Mouse (Mus musculus) brain, embryonic 14.5 days (tissue): ENCODE results near the gene Dcakd.

Experiments
- CTCF ChIP-seq: fragments of 200-500 bp; IDR thresholded peaks from 2 replicates; pipeline ENCODE4 v1.5.1; 2012; ENCODE audit warnings: inconsistent platforms, mild to moderate bottlenecking, moderate library complexity, borderline replicate concordance; ENCODE audit not compliant: insufficient read depth, insufficient read length; ENCODE audit errors: extremely low read depth
- POLR2A ChIP-seq: fragments of 200-500 bp; IDR thresholded peaks from 2 replicates; pipeline ENCODE4 v1.6.1; 2012; ENCODE audit warnings: mild to moderate bottlenecking, inconsistent platforms, borderline replicate concordance; ENCODE audit not compliant: poor library complexity, insufficient read depth, insufficient read length, severe bottlenecking; ENCODE audit errors: extremely low read depth

DNA sequence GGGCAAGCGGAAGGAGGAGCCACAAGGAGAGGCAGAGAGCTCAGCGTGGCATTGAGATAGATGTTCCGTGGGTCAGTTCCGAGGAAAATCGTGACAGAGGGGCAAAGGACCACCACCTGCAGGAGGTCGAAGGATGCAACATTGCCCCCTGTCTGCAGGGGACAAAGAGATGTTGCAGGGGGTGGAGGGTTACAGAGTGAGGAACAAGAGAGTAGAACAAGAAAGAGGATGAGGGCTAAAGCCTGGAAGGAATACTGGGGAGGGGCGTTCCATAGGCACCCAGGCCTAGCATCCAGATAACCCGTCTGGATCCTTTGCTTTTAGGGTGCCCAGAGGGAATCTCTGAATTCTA lies 81.2 kb downstream of the Dcakd start:
- TF ChIP-seq CTCF (peak; percentile 13; the same call in 1 of the 2 replicates), POLR2A (no peak)
